14 mouse cellular contexts compared by ENCODE assay signal in the genomic region with DNA sequence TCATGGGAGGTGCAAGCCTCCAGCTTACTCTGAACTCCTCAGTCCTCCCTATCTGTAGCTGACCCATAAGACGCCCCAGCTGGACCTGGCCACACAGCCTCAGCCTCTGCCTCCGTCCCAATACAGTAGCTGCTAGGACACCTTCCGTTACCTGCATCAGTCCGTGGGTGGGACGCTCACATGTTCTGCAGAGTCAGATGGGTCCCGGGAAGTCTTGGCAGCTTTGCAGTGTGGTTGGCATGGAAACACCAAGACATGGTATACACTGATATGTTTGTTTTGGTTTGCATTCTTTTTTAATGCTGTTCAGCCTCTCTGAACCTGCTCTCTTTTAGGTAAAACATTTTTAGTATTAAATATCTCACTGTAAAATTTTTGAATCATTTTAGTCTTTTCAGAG. TPM values are rescaled to one million over a fixed set of nuclear protein-coding genes. Genes with fewer than 3 reads are reported as not detected.
"Had no signal": no experiment of that assay in that cellular context is flagged by ENCODE, and none has a peak within 500 bp of the region (broad histone marks: within the 10 kb centered on the region; RNA-seq: fewer than 3 reads in every experiment).

No protein-coding gene starts in this region.

- H3K27me3 ChIP-seq: limb, embryonic 15.5 days; midbrain, embryonic 12.5 days; neural tube, embryonic 15.5 days had no signal

- H3K4me2 ChIP-seq: limb, embryonic 15.5 days; midbrain, embryonic 12.5 days; neural tube, embryonic 15.5 days had no signal

- H3K4me1 ChIP-seq: limb, embryonic 15.5 days; midbrain, embryonic 12.5 days; neural tube, embryonic 15.5 days had no signal

- ATAC-seq: hindbrain, postnatal 0 days had no signal

- H3K9me3 ChIP-seq: limb, embryonic 15.5 days; midbrain, embryonic 12.5 days; neural tube, embryonic 15.5 days had no signal

- H3K4me3 ChIP-seq: limb, embryonic 15.5 days; midbrain, embryonic 12.5 days; neural tube, embryonic 15.5 days had no signal

- H3K9ac ChIP-seq: limb, embryonic 15.5 days; liver, embryonic 14.5 days; midbrain, embryonic 12.5 days; neural tube, embryonic 15.5 days had no signal

- H3K27ac ChIP-seq: hindbrain, postnatal 0 days; kidney, postnatal 0 days; limb, embryonic 15.5 days; liver, embryonic 14.5 days; midbrain, embryonic 12.5 days; neural tube, embryonic 15.5 days had no signal

- DNase-seq: kidney, adult 11 months; kidney, adult 9 months; kidney, postnatal 36 days; layer of hippocampus, postnatal 36 days; lung, adult 18-20 months; right cerebral cortex, postnatal 25 days; thymus, postnatal 36 days had no signal

RNA-seq across cellular contexts. Expression of a gene that starts 58.2 kb away (rescaled TPM):
- total RNA-seq: megakaryocyte-erythroid progenitor cell, adult 5-6 weeks had no signal
